Mouse (Mus musculus): Measurements from ENCODE around the gene Cyyr1. TPM values are rescaled to one million over a fixed set of nuclear protein-coding genes. Genes with fewer than 3 reads are reported as not detected.
"Not testable (repeated sequence)": the region's sequence is repeated elsewhere in the genome, so short reads cannot be mapped to it uniquely, and the experiment has no call there.

The Cyyr1 gene
- 10 to 100 TPM; 31.1 to 31.9 TPM for total RNA-seq (2021)
- long read RNA-seq, experiment 1, full-length matches to known transcripts = 1 of 8 reads
- long read RNA-seq, experiment 1, partial matches to known transcripts = 0 of 8 reads
- long read RNA-seq, experiment 1, other reads (novel, unspliced or antisense) = 7 of 8 reads
- long read RNA-seq, experiment 2, partial matches to known transcripts = 0 of 1 reads
- long read RNA-seq, experiment 2, other reads (novel, unspliced or antisense) = 1 of 1 reads

GRCm38 (mm10) chr16:85553297-85553696, at the start of gene Cyyr1:
Gene Cyyr1 (minus strand): TSS chr16:85553397.
- DNase-seq = not testable (repeated sequence)

GRCm38 (mm10) chr16:85588844-85589243, 35.6 kb upstream of the Cyyr1 start:
- DNase-seq = no peak

- DNase-seq = no peak
Measured at GRCm38 (mm10) chr16:85587573-85588226, 34.5 kb upstream of the Cyyr1 start.

- no peak for DNase-seq
Measured at GRCm38 (mm10) chr16:85566474-85566873, 13.3 kb upstream of the Cyyr1 start.

GRCm38 (mm10) chr16:85553838-85554237, 641 bp upstream of the Cyyr1 start:
- no peak for DNase-seq

- not testable (repeated sequence) for DNase-seq
Measured at GRCm38 (mm10) chr16:85551976-85552375, 1.2 kb downstream of the Cyyr1 start.

GRCm38 (mm10) chr16:85549971-85550567, 3.1 kb downstream of the Cyyr1 start:
- DNase-seq = peak in 1 of 2 experiments; percentile 66

GRCm38 (mm10) chr16:85546519-85546918, 6.7 kb downstream of the Cyyr1 start:
- peak; percentile 53 to 84 for DNase-seq

- DNase-seq = peak in 1 of 2 experiments; percentile 64
Measured at GRCm38 (mm10) chr16:85541676-85542273, 11.4 kb downstream of the Cyyr1 start.

GRCm38 (mm10) chr16:85541023-85541422, 12.2 kb downstream of the Cyyr1 start:
- DNase-seq = peak in 1 of 2 experiments; percentile 31

- peak in 1 of 2 experiments; percentile 51 for DNase-seq
Measured at GRCm38 (mm10) chr16:85538367-85538766, 14.8 kb downstream of the Cyyr1 start.

GRCm38 (mm10) chr16:85536075-85536474, 17.1 kb downstream of the Cyyr1 start:
- no peak for DNase-seq

- peak in 1 of 2 experiments; percentile 16 for DNase-seq
Measured at GRCm38 (mm10) chr16:85527743-85528620, 25.2 kb downstream of the Cyyr1 start.

- DNase-seq = no peak
Measured at GRCm38 (mm10) chr16:85524589-85524988, 28.6 kb downstream of the Cyyr1 start.

GRCm38 (mm10) chr16:85507264-85507663, 45.9 kb downstream of the Cyyr1 start:
- DNase-seq = no peak

- DNase-seq = no peak
Measured at GRCm38 (mm10) chr16:85505108-85505507, 48.1 kb downstream of the Cyyr1 start.

- DNase-seq = no peak
Measured at GRCm38 (mm10) chr16:85503416-85503815, 49.8 kb downstream of the Cyyr1 start.

GRCm38 (mm10) chr16:85495837-85496236, 57.4 kb downstream of the Cyyr1 start:
- DNase-seq = no peak

GRCm38 (mm10) chr16:85488105-85488607, 65.0 kb downstream of the Cyyr1 start:
- no peak for DNase-seq

- DNase-seq = no peak
Measured at GRCm38 (mm10) chr16:85487266-85487665, 65.9 kb downstream of the Cyyr1 start.

GRCm38 (mm10) chr16:85484557-85484956, 68.6 kb downstream of the Cyyr1 start:
- DNase-seq = no peak
